Mouse (Mus musculus) neural tube, embryonic 13.5 days (tissue): Measurements from ENCODE around the gene Gata1. TPM values are rescaled to one million over a fixed set of nuclear protein-coding genes. Genes with fewer than 3 reads are reported as not detected.

Experiments used
- ATAC-seq: fragments of 200-750 bp; cut with Nextera tagmentation; 2 replicates; pipeline ENCODE4 v1.8.0; 2017; ENCODE audit warnings: low read depth, mild to moderate bottlenecking, moderate TSS enrichment, moderate library complexity
- H3K27ac ChIP-seq: fragments of 300-500 bp; sonication (generic); replicated peaks from 2 replicates; pipeline ENCODE4 v1.5.1; 2015; ENCODE audit warnings: moderate library complexity, mild to moderate bottlenecking, inconsistent platforms
- H3K27me3 ChIP-seq: fragments of 300-500 bp; sonication (generic); 2 replicates; pipeline ENCODE4 v1.6.1; 2015; ENCODE audit warnings: mild to moderate bottlenecking, inconsistent platforms
- H3K36me3 ChIP-seq: fragments of 300-500 bp; sonication (generic); 2 replicates; pipeline ENCODE4 v1.6.1; 2015; ENCODE audit warnings: mild to moderate bottlenecking, inconsistent platforms
- H3K4me1 ChIP-seq: fragments of 300-500 bp; sonication (generic); replicated peaks from 2 replicates; pipeline ENCODE4 v1.6.1; 2015; ENCODE audit warnings: inconsistent platforms
- H3K4me2 ChIP-seq: fragments of 300-500 bp; sonication (generic); 2 replicates; pipeline ENCODE4 v1.6.1; 2015; ENCODE audit warnings: inconsistent platforms, mild to moderate bottlenecking, moderate library complexity
- H3K4me3 ChIP-seq: fragments of 300-500 bp; sonication (generic); 2 replicates; pipeline ENCODE4 v1.5.1; 2015; ENCODE audit warnings: mild to moderate bottlenecking, inconsistent platforms
- H3K9ac ChIP-seq: fragments of 300-500 bp; sonication (generic); 2 replicates; pipeline ENCODE4 v1.6.1; 2015; ENCODE audit warnings: moderate library complexity, mild to moderate bottlenecking, inconsistent platforms
- H3K9me3 ChIP-seq: fragments of 300-500 bp; sonication (generic); 2 replicates; pipeline ENCODE4 v1.6.1; 2016; ENCODE audit warnings: inconsistent platforms
- WGBS: fragments of 180-500 bp; shearing (Covaris S2); methylation state at CpG from one replicate; pipeline ENCODE4 v1.1.7; 2015; 5-methylcytosine and 5-hydroxymethylcytosine counted together
- polyA plus RNA-seq: library from polyadenylated mRNA; unstranded; fragments of >200 nt; fragmentation: Nextera tagmentation; extraction: Ambion mirVana; gene quantifications from 2 replicates; pipeline ENCODE4 v1.2.1, GENCODE M21; 2015

The Gata1 gene
- polyA plus RNA-seq, 1 experiment from 2014 or later, result 0.73 TPM

DNA sequence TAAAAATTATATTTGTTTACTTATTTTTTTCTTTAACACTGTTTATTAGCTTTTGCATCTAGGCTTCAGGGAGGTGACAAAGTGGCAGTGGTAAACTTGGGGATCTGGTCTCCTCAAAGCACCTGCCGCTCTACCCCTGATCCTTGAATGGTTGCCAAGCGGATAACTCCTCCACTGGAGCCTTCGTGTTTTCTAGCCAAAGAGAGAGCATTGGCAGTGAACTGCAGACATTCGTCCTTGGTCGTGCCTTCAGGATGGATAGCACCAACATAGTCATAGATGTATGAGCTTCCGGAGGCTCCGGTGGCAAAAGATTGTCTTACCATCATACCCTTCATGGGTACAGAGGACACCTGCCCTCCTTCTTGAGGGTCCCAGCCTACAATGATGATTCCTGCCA lies 27.8 kb downstream of the Gata1 start:
- WGBS, result 90% methylated on average over 7 of the region's 7 CpGs
- no peak for ATAC-seq
- H3K4me2 ChIP-seq, result no peak overlapping the region

GRCm38 (mm10) chrX:7947900-7948492 lies 29.9 kb downstream of the Gata1 start:
- Histone ChIP-seq H3K36me3 (0 out of 2 replicates have a peak, but pooled peaks cover 3% of the 10 kb centered on the region), H3K4me3 (peak overlapping the region; percentile 48), H3K4me2 (peak overlapping the region; percentile 52), H3K27ac (peak overlapping the region; percentile 49; the same call in 1 of the 2 replicates), H3K9me3 (no peaks in the 10 kb centered on the region), H3K9ac (peak overlapping the region; percentile 60), H3K4me1 (no peaks in the 10 kb centered on the region), H3K27me3 (no peaks in the 10 kb centered on the region)
- WGBS, result 18% methylated on average over 38 of the region's 38 CpGs
- ATAC-seq, result peak; percentile 99

More for the DNA sequence above, 27.8 kb downstream of the Gata1 start:
- H3K36me3 ChIP-seq, result no peaks in the 10 kb centered on the region
- no peaks in the 10 kb centered on the region for H3K27me3 ChIP-seq
- no peaks in the 10 kb centered on the region for H3K9me3 ChIP-seq
- no peak overlapping the region for H3K4me3 ChIP-seq
- no peak overlapping the region for H3K9ac ChIP-seq
- no peak overlapping the region for H3K27ac ChIP-seq
- no peaks in the 10 kb centered on the region for H3K4me1 ChIP-seq

GRCm38 (mm10) chrX:7947108-7947899 lies 30.6 kb downstream of the Gata1 start, which contains the start of gene Hdac6:
Gene Hdac6 (minus strand): TSS chrX:7947889.
- H3K9me3 ChIP-seq, result no peaks in the 10 kb centered on the region
- H3K27ac ChIP-seq, result peak within 1 kb of the TSS; percentile 61
- WGBS, result 19% methylated on average over 37 of the region's 37 CpGs

DNA sequence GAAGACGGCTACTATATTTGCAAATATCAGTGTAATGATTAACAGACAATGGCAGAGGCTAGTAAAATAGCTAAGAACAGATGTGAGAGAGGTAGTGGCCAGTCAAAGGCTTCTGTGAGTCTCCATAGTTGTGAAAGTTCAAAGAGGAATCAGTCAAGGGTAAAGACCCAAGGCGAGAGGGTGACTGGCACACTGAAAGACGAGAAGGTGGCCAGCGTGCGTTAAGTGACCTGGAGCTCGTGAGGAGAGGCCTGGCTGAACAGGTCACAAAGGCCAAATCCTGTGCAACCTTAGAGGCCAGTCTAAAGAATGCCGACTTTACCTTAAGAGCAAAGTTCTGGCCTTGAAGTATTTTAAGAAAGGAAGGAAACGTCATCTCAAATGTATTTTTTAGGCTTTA lies 32.3 kb downstream of the Gata1 start:
- ATAC-seq, result no peak
- WGBS, result 80% methylated on average over 8 of the region's 8 CpGs
- no peak overlapping the region for H3K27ac ChIP-seq
- H3K36me3 ChIP-seq, result peaks cover 11% of the 10 kb centered on the region; the same call in 1 of the 2 replicates
- H3K4me2 ChIP-seq, result no peak overlapping the region
- H3K9me3 ChIP-seq, result no peaks in the 10 kb centered on the region
- H3K4me3 ChIP-seq, result no peak overlapping the region
- H3K4me1 ChIP-seq, result no peaks in the 10 kb centered on the region
- H3K27me3 ChIP-seq, result no peaks in the 10 kb centered on the region
- H3K9ac ChIP-seq, result no peak overlapping the region

More at GRCm38 (mm10) chrX:7947108-7947899, 30.6 kb downstream of the Gata1 start, which contains the start of gene Hdac6:
- Histone ChIP-seq H3K9ac (peak within 1 kb of the TSS; percentile 70), H3K36me3 (0 out of 2 replicates have a peak, but pooled peaks cover 4% of the 10 kb centered on the region), H3K4me3 (peak within 1 kb of the TSS; percentile 48), H3K27me3 (no peaks in the 10 kb centered on the region), H3K4me1 (no peaks in the 10 kb centered on the region), H3K4me2 (peak within 1 kb of the TSS; percentile 58)
- peak; percentile 58 for ATAC-seq

- H3K4me2 ChIP-seq, result no peak overlapping the region
- H3K36me3 ChIP-seq, result peaks cover 43% of the 10 kb centered on the region
- H3K4me1 ChIP-seq, result no peaks in the 10 kb centered on the region
- H3K4me3 ChIP-seq, result no peak overlapping the region
- no peak overlapping the region for H3K9ac ChIP-seq
- H3K27me3 ChIP-seq, result no peaks in the 10 kb centered on the region
- ATAC-seq, result no peak
- WGBS, result 92% methylated on average over 6 of the region's 6 CpGs
- no peak overlapping the region for H3K27ac ChIP-seq
- no peaks in the 10 kb centered on the region for H3K9me3 ChIP-seq
These were observed 40.2 kb downstream of the Gata1 start for GRCm38 (mm10) chrX:7937667-7938066.

DNA sequence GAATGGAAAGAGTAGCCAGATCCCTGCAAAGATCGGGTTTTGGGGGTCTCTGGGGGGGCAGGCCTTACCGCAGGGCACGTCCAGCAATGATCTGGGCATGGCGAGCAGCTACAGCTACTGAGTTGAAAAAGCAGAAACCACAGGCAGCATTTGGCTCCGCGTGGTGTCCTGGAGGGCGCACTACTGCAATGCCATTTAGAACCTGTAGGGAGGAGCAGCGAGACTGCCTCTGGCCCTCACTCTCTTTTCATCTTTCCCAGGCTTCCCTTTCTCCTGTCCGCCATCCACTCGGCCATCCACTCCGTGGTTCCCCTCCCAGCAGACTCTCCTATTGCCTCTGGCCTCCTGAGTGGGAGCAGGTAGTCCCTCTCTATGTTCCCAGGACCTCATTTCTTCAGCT lies 41.0 kb downstream of the Gata1 start:
- Histone ChIP-seq H3K27me3 (no peaks in the 10 kb centered on the region), H3K4me3 (no peak overlapping the region), H3K9ac (no peak overlapping the region), H3K4me2 (no peak overlapping the region), H3K36me3 (peaks cover 48% of the 10 kb centered on the region), H3K4me1 (no peaks in the 10 kb centered on the region), H3K9me3 (no peaks in the 10 kb centered on the region), H3K27ac (no peak overlapping the region)
- 42% methylated on average over 11 of the region's 11 CpGs for WGBS
- ATAC-seq, result no peak

GRCm38 (mm10) chrX:7928270-7928790 lies 49.5 kb downstream of the Gata1 start, which contains the start of gene Eras:
Gene Eras (minus strand): TSS chrX:7928607.
- 0 out of 2 replicates have a peak, but pooled peaks have one; percentile 28 for ATAC-seq
- Histone ChIP-seq H3K9ac (no peak within 1 kb of the TSS), H3K36me3 (peaks cover 36% of the 10 kb centered on the region), H3K27me3 (peaks cover 49% of the 10 kb centered on the region), H3K27ac (no peak within 1 kb of the TSS), H3K4me1 (peaks cover under 1% of the 10 kb centered on the region; the same call in 1 of the 2 replicates), H3K4me3 (no peak within 1 kb of the TSS), H3K4me2 (no peak within 1 kb of the TSS), H3K9me3 (no peaks in the 10 kb centered on the region)
- 22% methylated on average over 18 of the region's 19 CpGs for WGBS

DNA sequence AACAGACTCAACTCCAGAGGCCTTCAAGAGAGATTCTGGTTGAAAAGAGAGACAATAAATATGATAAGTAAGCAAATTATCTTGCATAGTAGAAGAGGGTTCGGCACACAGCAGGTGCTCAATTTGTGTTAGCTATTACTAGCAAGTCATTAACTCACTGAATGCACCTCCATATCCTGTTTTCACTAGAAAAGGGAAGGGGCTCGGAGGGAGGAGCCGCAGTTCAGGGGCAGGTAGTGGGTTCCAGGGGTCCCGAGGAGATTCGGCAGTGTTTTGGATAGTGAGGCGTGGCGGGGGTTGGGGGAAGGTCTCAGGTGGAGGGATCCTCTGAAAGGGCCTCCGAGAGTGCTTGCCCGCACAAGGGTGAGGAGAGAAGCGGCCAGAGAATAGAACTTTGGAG lies 50.8 kb downstream of the Gata1 start:
- ATAC-seq, result no peak
- no peak overlapping the region for H3K9ac ChIP-seq
- no peaks in the 10 kb centered on the region for H3K9me3 ChIP-seq
- peaks cover 13% of the 10 kb centered on the region for H3K4me1 ChIP-seq
- H3K27me3 ChIP-seq, result peaks cover 55% of the 10 kb centered on the region
- WGBS, result 23% methylated on average over 10 of the region's 10 CpGs
- no peak overlapping the region for H3K4me3 ChIP-seq
- H3K36me3 ChIP-seq, result peaks cover 36% of the 10 kb centered on the region
- no peak overlapping the region for H3K4me2 ChIP-seq
- no peak overlapping the region for H3K27ac ChIP-seq

DNA sequence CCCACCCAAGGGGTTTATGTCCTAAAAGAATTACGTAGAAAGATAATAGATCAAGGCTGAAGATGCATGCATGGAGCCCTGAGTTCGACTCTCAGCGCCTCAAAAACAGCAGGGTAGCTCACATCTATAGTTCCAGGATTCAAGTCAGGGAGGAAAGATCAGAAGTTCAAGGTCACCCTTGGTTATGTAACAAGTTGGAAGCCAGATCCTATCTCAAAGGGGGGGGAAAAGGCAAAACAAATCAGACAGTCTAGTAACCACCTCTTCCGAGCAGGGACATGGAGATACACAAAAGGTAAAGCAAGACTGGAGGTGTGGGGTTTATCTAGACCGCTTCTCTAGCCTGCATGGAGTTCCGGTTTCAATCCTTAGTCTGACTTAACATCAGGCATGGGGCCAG lies 51.6 kb downstream of the Gata1 start:
- 75% methylated on average over 6 of the region's 6 CpGs for WGBS
- peaks cover 14% of the 10 kb centered on the region for H3K4me1 ChIP-seq
- no peak overlapping the region for H3K4me3 ChIP-seq
- no peak overlapping the region for H3K27ac ChIP-seq
- H3K9ac ChIP-seq, result no peak overlapping the region
- H3K9me3 ChIP-seq, result no peaks in the 10 kb centered on the region
- H3K36me3 ChIP-seq, result peaks cover 27% of the 10 kb centered on the region
- H3K4me2 ChIP-seq, result no peak overlapping the region
- peaks cover 55% of the 10 kb centered on the region for H3K27me3 ChIP-seq
- ATAC-seq, result no peak

- ATAC-seq, result 0 out of 2 replicates have a peak, but pooled peaks have one; percentile 7
- Histone ChIP-seq H3K4me2 (peak overlapping the region; percentile 72), H3K27me3 (peaks cover 32% of the 10 kb centered on the region), H3K4me1 (peaks cover 14% of the 10 kb centered on the region), H3K4me3 (peak overlapping the region; percentile 53), H3K9me3 (no peaks in the 10 kb centered on the region), H3K27ac (peak overlapping the region; percentile 87), H3K36me3 (peaks cover 8% of the 10 kb centered on the region), H3K9ac (peak overlapping the region; percentile 80)
- 12% methylated on average over 44 of the region's 48 CpGs for WGBS
These were observed 55.8 kb downstream of the Gata1 start for GRCm38 (mm10) chrX:7922032-7922431.

DNA sequence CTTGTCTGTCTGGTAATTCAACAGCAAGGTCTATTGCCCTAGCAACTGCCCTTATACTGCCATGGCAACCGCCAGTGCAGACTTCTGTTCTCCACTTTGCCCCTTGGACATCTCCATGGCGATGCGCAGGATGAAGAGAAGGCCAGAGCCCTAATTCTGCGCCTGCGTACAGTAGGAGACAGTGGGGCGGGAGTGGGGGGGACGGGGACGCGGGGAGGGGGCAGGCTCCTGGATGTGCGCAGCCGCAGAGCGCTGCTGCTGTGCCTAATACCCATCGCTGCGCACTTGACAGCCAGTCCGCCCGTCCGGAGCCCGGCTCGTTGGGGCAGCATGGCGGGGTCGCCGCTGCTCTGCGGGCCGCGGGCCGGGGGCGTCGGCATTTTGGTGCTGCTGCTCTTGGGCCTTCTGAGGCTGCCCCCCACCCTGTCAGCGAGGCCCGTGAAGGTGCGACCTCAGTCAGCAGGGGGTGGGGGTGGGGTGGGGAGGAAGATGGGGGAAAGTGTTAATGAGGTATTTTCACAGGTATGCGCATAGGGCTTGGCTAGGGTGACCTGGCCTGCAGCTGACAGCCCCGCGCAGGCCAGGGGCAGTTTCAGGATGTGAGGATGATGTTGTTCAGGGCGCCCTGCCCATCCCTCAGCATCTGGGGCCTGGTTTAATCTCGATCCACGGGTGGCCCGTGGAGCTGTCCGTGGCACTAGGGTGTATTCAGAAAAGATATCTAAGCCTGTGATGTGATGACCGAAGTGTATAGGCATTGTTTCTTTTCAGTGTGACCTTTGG lies 58.1 kb downstream of the Gata1 start, which contains the start of gene Pcsk1n:
Gene Pcsk1n, plus strand, starts transcription at position 222 of the 783 bp plus-strand sequence.
- ATAC-seq, result peak; percentile 91
- WGBS, result 19% methylated on average over 34 of the region's 40 CpGs
- Histone ChIP-seq H3K27ac (peak within 1 kb of the TSS; percentile 87), H3K4me1 (peaks cover 14% of the 10 kb centered on the region), H3K4me2 (peak within 1 kb of the TSS; percentile 72), H3K27me3 (peaks cover 14% of the 10 kb centered on the region), H3K4me3 (peak within 1 kb of the TSS; percentile 53), H3K36me3 (peaks cover 8% of the 10 kb centered on the region), H3K9ac (peak within 1 kb of the TSS; percentile 80), H3K9me3 (no peaks in the 10 kb centered on the region)
